Mouse (Mus musculus) T-helper 1 cell (primary cell): Measurements from ENCODE around the gene Abcg1.

ENCODE experiments used
- in situ Hi-C: fragments of 300-600 bp; cut with MboI, MseI; formaldehyde crosslinking; loops from one replicate; pipeline ENCODE4 v1.15.1; 2025; ENCODE audit warnings: high pct_unique_total_duplicates

The Abcg1 gene

GRCm38 (mm10) chr17:31078581-31078980 lies 21.1 kb downstream of the Abcg1 start:
- in situ Hi-C loops: loop anchor here (5.0 kb wide), 1 partner anchor 46 kb away; no protein-coding TSS in a partner anchor

GRCm38 (mm10) chr17:31079078-31079840 lies 21.8 kb downstream of the Abcg1 start:
- in situ Hi-C loops: loop anchor here (5.0 kb wide), 1 partner anchor 47 kb away; no protein-coding TSS in a partner anchor

- in situ Hi-C loops: no loop called here
Measured at GRCm38 (mm10) chr17:31082296-31083078, 25.0 kb downstream of the Abcg1 start.

- in situ Hi-C loops: no loop called here
Measured at GRCm38 (mm10) chr17:31085519-31085918, 28.0 kb downstream of the Abcg1 start.

GRCm38 (mm10) chr17:31086196-31086595 lies 28.7 kb downstream of the Abcg1 start:
- in situ Hi-C loops: no loop called here

GRCm38 (mm10) chr17:31088711-31089110 lies 31.2 kb downstream of the Abcg1 start:
- in situ Hi-C loops: no loop called here

- in situ Hi-C loops: no loop called here
Measured at GRCm38 (mm10) chr17:31089848-31090247, 32.4 kb downstream of the Abcg1 start.

GRCm38 (mm10) chr17:31091023-31091735 lies 33.7 kb downstream of the Abcg1 start:
- in situ Hi-C loops: no loop called here

- in situ Hi-C loops: no loop called here
Measured at GRCm38 (mm10) chr17:31094781-31095180, 37.3 kb downstream of the Abcg1 start.

GRCm38 (mm10) chr17:31095570-31095969 lies 38.1 kb downstream of the Abcg1 start:
- in situ Hi-C loops: no loop called here

- in situ Hi-C loops: no loop called here
Measured at GRCm38 (mm10) chr17:31096893-31097292, 39.4 kb downstream of the Abcg1 start.

- in situ Hi-C loops: no loop called here
Measured at GRCm38 (mm10) chr17:31098788-31099187, 41.3 kb downstream of the Abcg1 start.

- in situ Hi-C loops: no loop called here
Measured at GRCm38 (mm10) chr17:31103007-31103570, 45.6 kb downstream of the Abcg1 start.

- in situ Hi-C loops: no loop called here
Measured at GRCm38 (mm10) chr17:31103823-31104222, 46.3 kb downstream of the Abcg1 start.

- in situ Hi-C loops: no loop called here
Measured at GRCm38 (mm10) chr17:31108388-31108787, 50.9 kb downstream of the Abcg1 start.

- in situ Hi-C loops: no loop called here
Measured at GRCm38 (mm10) chr17:31113191-31113856, 55.8 kb downstream of the Abcg1 start.

- in situ Hi-C loops: loop anchor here (5.0 kb wide), 1 partner anchor 104 kb away; no protein-coding TSS in a partner anchor
Measured at GRCm38 (mm10) chr17:31116063-31116462, 58.6 kb downstream of the Abcg1 start.

GRCm38 (mm10) chr17:31117946-31118345 lies 60.5 kb downstream of the Abcg1 start:
- in situ Hi-C loops: loop anchor here (5.0 kb wide), 1 partner anchor 106 kb away; no protein-coding TSS in a partner anchor

- in situ Hi-C loops: loop anchor here (5.0 kb wide), 1 partner anchor 107 kb away; no protein-coding TSS in a partner anchor
Measured at GRCm38 (mm10) chr17:31119429-31119828, 62.0 kb downstream of the Abcg1 start.

- in situ Hi-C loops: no loop called here
Measured at GRCm38 (mm10) chr17:31121975-31122374, 64.5 kb downstream of the Abcg1 start.
